Mouse (Mus musculus): ENCODE data around the gene Tex37. TPM values are rescaled to one million over a fixed set of nuclear protein-coding genes. Genes with fewer than 3 reads are reported as not detected.
A peak's percentile ranks its signal among the peaks of the same experiment; 100 is the strongest.

The Tex37 gene
- polyA plus RNA-seq, 1 experiment from 2014 or later, result not detected

GRCm38 (mm10) chr6:70954040-70954439, 35.3 kb upstream of the Tex37 start:
- DNase-seq (ENCODE audit: low read depth, low spot score), result no peak
- in situ Hi-C loops (cut with MboI; ENCODE audit: low pct_unique_long_range_greater_than_20kb), result no loop called here
- ChIA-PET CTCF (interaction anchor here (0.7 to 4.0 kb wide), 5 partner anchors 9 to 177 kb away, joined by 3 to 16 read pairs (median 5); no protein-coding TSS in a partner anchor), POLR2A (no interaction called here)
- H3K27me3 ChIP-seq, result peaks cover 50% of the 10 kb centered on the region
- peak; percentile 72 for TF ChIP-seq CTCF (IDR thresholded peaks at IDR 0.05)
- no peak for ATAC-seq

GRCm38 (mm10) chr6:70953274-70953673, 34.5 kb upstream of the Tex37 start:
- CTCF ChIA-PET, result interaction anchor here (0.7 to 4.0 kb wide), 6 partner anchors 10 to 178 kb away, joined by 3 to 16 read pairs (median 4); no protein-coding TSS in a partner anchor
- peaks cover 46% of the 10 kb centered on the region for H3K27me3 ChIP-seq
- no peak for TF ChIP-seq CTCF (IDR thresholded peaks at IDR 0.05)
- in situ Hi-C loops (cut with MboI; ENCODE audit: low pct_unique_long_range_greater_than_20kb), result no loop called here
- ATAC-seq, result no peak
- POLR2A ChIA-PET, result no interaction called here
- DNase-seq (ENCODE audit: low read depth, low spot score), result no peak

- ATAC-seq (no peak), DNase-seq (ENCODE audit: low read depth, low spot score) (no peak)
- H3K27me3 ChIP-seq, result no peaks in the 10 kb centered on the region
- TF ChIP-seq CTCF (IDR thresholded peaks at IDR 0.05), result peak; percentile 20
- in situ Hi-C loops (cut with MboI; ENCODE audit: low pct_unique_long_range_greater_than_20kb), result no loop called here
- ChIA-PET POLR2A (interaction anchor here (0.7 kb wide), 1 partner anchor 66 kb away, joined by 3 read pairs; no protein-coding TSS in a partner anchor), CTCF (no interaction called here)
These were observed 13.1 kb upstream of the Tex37 start for GRCm38 (mm10) chr6:70931801-70932200.

GRCm38 (mm10) chr6:70921274-70922074, 2.7 kb upstream of the Tex37 start:
- DNase-seq (ENCODE audit: low read depth, low spot score), result no peak
- in situ Hi-C loops (cut with MboI; ENCODE audit: low pct_unique_long_range_greater_than_20kb), result loop anchor here (5.0 kb wide), 1 partner anchor 119 kb away; no protein-coding TSS in a partner anchor
- peaks cover 4% of the 10 kb centered on the region for H3K27me3 ChIP-seq
- peak; percentile 44 for ATAC-seq
- POLR2A ChIA-PET, result no interaction called here
- TF ChIP-seq CTCF (IDR thresholded peaks at IDR 0.05), result peak; percentile 93
- CTCF ChIA-PET, result interaction anchor here (0.6 to 4.5 kb wide), 12 partner anchors 13 to 122 kb away, joined by 3 to 24 read pairs (median 3); no protein-coding TSS in a partner anchor

- CTCF ChIA-PET, result no interaction called here
- POLR2A ChIA-PET, result no interaction called here
- ATAC-seq (no peak), DNase-seq (ENCODE audit: low read depth, low spot score) (no peak)
- H3K27me3 ChIP-seq, result no peaks in the 10 kb centered on the region
- no peak for TF ChIP-seq CTCF (IDR thresholded peaks at IDR 0.05)
- in situ Hi-C loops (cut with MboI; ENCODE audit: low pct_unique_long_range_greater_than_20kb), result no loop called here
These were observed 6.3 kb downstream of the Tex37 start for GRCm38 (mm10) chr6:70912396-70912765.

GRCm38 (mm10) chr6:70911668-70912395, 6.9 kb downstream of the Tex37 start:
- TF ChIP-seq CTCF (IDR thresholded peaks at IDR 0.05), result no peak
- in situ Hi-C loops (cut with MboI; ENCODE audit: low pct_unique_long_range_greater_than_20kb), result no loop called here
- ChIA-PET CTCF (no interaction called here), POLR2A (no interaction called here)
- DNase-seq (ENCODE audit: low read depth, low spot score) (no peak), ATAC-seq (peak; percentile 42)
- no peaks in the 10 kb centered on the region for H3K27me3 ChIP-seq

- POLR2A ChIA-PET, result no interaction called here
- no peak for ATAC-seq
These were observed 8.4 kb downstream of the Tex37 start for GRCm38 (mm10) chr6:70910285-70910684.

GRCm38 (mm10) chr6:70909572-70909971, 9.2 kb downstream of the Tex37 start:
- ATAC-seq (no peak), DNase-seq (ENCODE audit: low read depth, low spot score) (no peak)
- in situ Hi-C loops (cut with MboI; ENCODE audit: low pct_unique_long_range_greater_than_20kb), result no loop called here
- TF ChIP-seq CTCF (IDR thresholded peaks at IDR 0.05), result no peak
- ChIA-PET POLR2A (no interaction called here), CTCF (interaction anchor here (1.5 kb wide), 1 partner anchor 13 kb away, joined by 3 read pairs; no protein-coding TSS in a partner anchor)
- no peaks in the 10 kb centered on the region for H3K27me3 ChIP-seq

More at GRCm38 (mm10) chr6:70910285-70910684, 8.4 kb downstream of the Tex37 start:
- H3K27me3 ChIP-seq, result no peaks in the 10 kb centered on the region
- in situ Hi-C loops (cut with MboI; ENCODE audit: low pct_unique_long_range_greater_than_20kb), result no loop called here
- CTCF ChIA-PET, result interaction anchor here (1.5 kb wide), 1 partner anchor 14 kb away, joined by 3 read pairs; no protein-coding TSS in a partner anchor
- no peak for TF ChIP-seq CTCF (IDR thresholded peaks at IDR 0.05)
- no peak for DNase-seq (ENCODE audit: low read depth, low spot score)

GRCm38 (mm10) chr6:70903689-70904088, 15.0 kb downstream of the Tex37 start:
- POLR2A ChIA-PET, result no interaction called here
- ATAC-seq (no peak), DNase-seq (ENCODE audit: low read depth, low spot score) (no peak)
- CTCF ChIA-PET, result no interaction called here
- no peak for TF ChIP-seq CTCF (IDR thresholded peaks at IDR 0.05)
- H3K27me3 ChIP-seq, result no peaks in the 10 kb centered on the region
- in situ Hi-C loops (cut with MboI; ENCODE audit: low pct_unique_long_range_greater_than_20kb), result no loop called here

GRCm38 (mm10) chr6:70899594-70900003, 19.1 kb downstream of the Tex37 start:
- in situ Hi-C loops (cut with MboI; ENCODE audit: low pct_unique_long_range_greater_than_20kb), result no loop called here
- TF ChIP-seq CTCF (IDR thresholded peaks at IDR 0.05), result no peak
- CTCF ChIA-PET, result no interaction called here
- ATAC-seq, result no peak
- no peaks in the 10 kb centered on the region for H3K27me3 ChIP-seq
- POLR2A ChIA-PET, result no interaction called here
- DNase-seq (ENCODE audit: low read depth, low spot score), result no peak

- ChIA-PET CTCF (no interaction called here), POLR2A (no interaction called here)
- DNase-seq (ENCODE audit: low read depth, low spot score) (no peak), ATAC-seq (no peak)
- no peak for TF ChIP-seq CTCF (IDR thresholded peaks at IDR 0.05)
- in situ Hi-C loops (cut with MboI; ENCODE audit: low pct_unique_long_range_greater_than_20kb), result no loop called here
- no peaks in the 10 kb centered on the region for H3K27me3 ChIP-seq
These were observed 20.6 kb downstream of the Tex37 start for GRCm38 (mm10) chr6:70898166-70898565.

All from Patski (cell line).